Mouse (Mus musculus): ENCODE results near the gene Gng7. TPM values are rescaled to one million over a fixed set of nuclear protein-coding genes. Genes with fewer than 3 reads are reported as not detected.

Gng7 gene
- polyA plus RNA-seq, 1 experiment from 2014 or later = 6.7 TPM

DNA sequence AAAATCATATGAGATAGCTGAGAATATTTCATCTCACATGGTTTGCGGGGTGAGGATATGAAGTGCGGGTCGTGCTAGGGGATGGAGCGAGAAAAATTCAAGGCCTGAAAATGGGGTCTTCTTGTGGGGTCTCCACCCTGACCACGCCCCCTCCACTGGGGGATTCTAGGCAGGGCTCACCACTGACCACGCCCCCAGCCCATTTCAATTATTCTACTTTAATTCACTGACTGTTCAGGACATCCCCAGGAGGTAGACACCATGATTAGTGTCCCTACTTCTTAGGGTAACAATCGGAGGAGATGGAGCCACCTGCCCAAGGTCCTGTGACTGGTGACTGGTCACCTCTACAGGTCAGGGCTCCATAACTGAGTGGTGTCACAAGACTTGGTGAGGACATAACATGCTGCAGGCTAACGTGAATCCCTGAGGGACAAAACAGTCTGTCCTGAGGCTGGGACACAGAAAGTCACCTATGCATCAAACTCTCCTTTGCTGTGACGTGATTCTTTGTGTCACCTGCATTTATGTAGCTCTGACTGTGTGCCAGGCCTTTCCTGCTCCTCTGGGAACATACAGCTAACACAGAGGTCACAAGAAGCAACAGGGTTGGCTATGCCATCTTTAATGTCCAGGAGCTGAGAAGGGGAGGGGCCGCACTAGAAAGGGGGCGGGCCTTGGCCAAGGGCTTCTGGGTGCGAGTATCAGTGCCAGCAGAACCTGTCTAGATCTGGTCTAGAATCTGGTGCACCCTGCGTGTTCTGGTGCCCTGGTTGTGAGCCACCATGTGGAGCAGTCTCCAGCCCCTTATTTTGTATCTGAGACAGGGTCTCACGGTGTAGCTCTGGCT, 80.4 kb downstream of the Gng7 start:
- Histone ChIP-seq H3K9ac (replicated peaks; ENCODE audit: low read length) (no peak overlapping the region), H3K4me1 (ENCODE audit: insufficient read depth, low read length) (peaks cover 79% of the 10 kb centered on the region), H3K36me3 (ENCODE audit: insufficient read depth, low read length) (no peaks in the 10 kb centered on the region), H3K27me3 (ENCODE audit: insufficient read depth, low read length) (peaks cover 46% of the 10 kb centered on the region), H3K27ac (ENCODE audit: low read length) (no peak overlapping the region), H3K4me2 (replicated peaks; ENCODE audit: low read depth, low read length) (no peak overlapping the region), H3K9me3 (ENCODE audit: low read length) (no peaks in the 10 kb centered on the region), H3K4me3 (ENCODE audit: low read length) (no peak overlapping the region)
- ATAC-seq (ENCODE audit: low FRiP score, low TSS enrichment) = no peak
- 48% methylated on average over 14 of the region's 14 CpGs for WGBS

DNA sequence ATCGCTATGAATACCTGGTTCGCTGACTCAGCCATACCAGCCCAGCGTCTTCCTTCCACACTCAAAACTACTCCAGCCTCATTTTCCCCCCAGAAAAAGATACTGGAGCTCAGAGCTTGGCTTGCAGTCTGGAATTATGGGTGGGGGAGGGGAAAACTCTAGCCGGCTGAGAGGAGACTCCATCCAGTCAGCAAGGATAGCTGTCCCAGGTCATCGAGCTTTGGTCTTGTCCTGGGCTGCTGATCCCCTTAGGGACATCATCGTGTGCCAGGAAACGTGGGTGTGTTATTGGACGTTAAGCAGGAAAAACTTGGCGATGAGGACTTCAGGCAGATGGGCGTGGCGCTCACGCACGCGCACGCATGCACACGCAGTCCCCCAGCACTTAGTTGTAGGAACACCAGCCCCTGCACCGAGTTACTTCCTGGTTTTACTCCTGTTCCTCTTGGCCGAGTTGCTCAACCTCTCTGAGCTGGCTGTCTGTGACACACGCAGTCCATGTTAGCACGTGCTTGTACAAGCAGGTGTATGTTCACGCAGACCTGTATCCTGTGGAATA, 81.2 kb downstream of the Gng7 start:
- peaks cover 46% of the 10 kb centered on the region for H3K27me3 ChIP-seq (ENCODE audit: insufficient read depth, low read length)
- H3K9me3 ChIP-seq (ENCODE audit: low read length) = no peaks in the 10 kb centered on the region
- peaks cover 77% of the 10 kb centered on the region for H3K4me1 ChIP-seq (ENCODE audit: insufficient read depth, low read length)
- H3K9ac ChIP-seq (replicated peaks; ENCODE audit: low read length) = peak overlapping the region; percentile 18; the same call in 1 of the 2 replicates
- H3K36me3 ChIP-seq (ENCODE audit: insufficient read depth, low read length) = no peaks in the 10 kb centered on the region
- H3K27ac ChIP-seq (ENCODE audit: low read length) = no peak overlapping the region
- H3K4me2 ChIP-seq (replicated peaks; ENCODE audit: low read depth, low read length) = peak overlapping the region; percentile 93
- no peak for ATAC-seq (ENCODE audit: low FRiP score, low TSS enrichment)
- H3K4me3 ChIP-seq (ENCODE audit: low read length) = peak overlapping the region; percentile 23
- 2% methylated on average over 21 of the region's 21 CpGs for WGBS

DNA sequence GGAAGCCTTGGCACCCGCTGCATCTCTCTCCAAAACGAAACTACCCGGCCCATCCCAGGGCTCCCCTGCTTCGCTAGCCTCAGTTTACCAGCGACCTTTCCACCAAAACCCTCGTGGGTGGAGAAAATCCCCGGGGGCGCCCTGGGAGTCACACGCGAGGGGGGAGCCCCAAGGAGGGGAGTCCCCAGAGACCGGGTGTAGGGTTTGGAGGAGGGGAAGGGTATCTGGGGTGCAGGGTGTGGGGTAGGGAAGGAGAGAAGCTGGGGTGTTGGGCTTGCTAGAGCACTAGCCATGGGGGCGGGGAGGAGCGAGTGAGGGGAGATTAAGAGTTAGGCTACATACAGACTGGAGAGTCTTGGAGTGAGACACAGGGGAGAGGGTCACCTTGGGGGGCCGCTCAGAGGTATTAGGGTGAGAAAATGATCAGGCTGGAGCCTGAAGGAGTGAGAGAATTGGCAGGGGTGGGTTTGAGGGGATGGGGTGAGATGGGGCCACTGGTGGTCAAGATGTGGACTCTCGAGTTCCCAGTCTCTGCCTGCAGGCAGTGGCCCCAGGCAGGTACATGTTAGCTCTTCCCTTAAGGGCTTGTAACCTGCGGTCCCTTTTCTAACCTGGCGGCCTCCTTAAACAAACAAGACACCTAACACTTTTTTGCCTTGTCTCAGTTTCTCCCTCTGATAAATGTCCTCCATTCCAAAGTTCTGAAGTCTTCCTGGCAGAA, 81.9 kb downstream of the Gng7 start:
- no peaks in the 10 kb centered on the region for H3K9me3 ChIP-seq (ENCODE audit: low read length)
- peaks cover 46% of the 10 kb centered on the region for H3K27me3 ChIP-seq (ENCODE audit: insufficient read depth, low read length)
- peak overlapping the region; percentile 64 for H3K4me3 ChIP-seq (ENCODE audit: low read length)
- no peak overlapping the region for H3K27ac ChIP-seq (ENCODE audit: low read length)
- ATAC-seq (ENCODE audit: low FRiP score, low TSS enrichment) = no peak
- H3K4me2 ChIP-seq (replicated peaks; ENCODE audit: low read depth, low read length) = peak overlapping the region; percentile 93
- WGBS = 4% methylated on average over 17 of the region's 17 CpGs
- H3K4me1 ChIP-seq (ENCODE audit: insufficient read depth, low read length) = peaks cover 72% of the 10 kb centered on the region
- no peaks in the 10 kb centered on the region for H3K36me3 ChIP-seq (ENCODE audit: insufficient read depth, low read length)
- H3K9ac ChIP-seq (replicated peaks; ENCODE audit: low read length) = peak overlapping the region; percentile 52

DNA sequence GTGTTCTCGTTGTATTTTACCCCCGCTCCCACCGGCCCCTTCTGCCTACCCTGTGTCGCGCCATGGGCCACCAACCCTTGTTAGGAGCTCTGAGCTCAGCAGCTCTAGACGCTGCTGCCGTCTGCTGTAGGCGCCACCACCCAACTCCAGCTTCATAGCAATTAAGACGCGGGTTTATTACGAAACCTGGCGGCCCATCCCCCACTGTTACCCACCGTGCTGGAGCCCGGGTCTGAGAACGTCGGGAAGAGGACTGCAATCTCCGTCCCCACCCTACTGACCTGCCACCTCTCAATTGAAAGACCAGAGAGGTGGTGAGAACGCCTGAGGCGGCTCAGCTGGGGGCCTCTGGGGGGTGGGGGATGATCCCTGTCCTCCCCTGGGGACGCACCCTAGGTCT, 82.5 kb downstream of the Gng7 start:
- Histone ChIP-seq H3K4me1 (ENCODE audit: insufficient read depth, low read length) (peaks cover 66% of the 10 kb centered on the region), H3K9ac (replicated peaks; ENCODE audit: low read length) (peak overlapping the region; percentile 52), H3K27ac (ENCODE audit: low read length) (no peak overlapping the region), H3K9me3 (ENCODE audit: low read length) (no peaks in the 10 kb centered on the region), H3K36me3 (ENCODE audit: insufficient read depth, low read length) (no peaks in the 10 kb centered on the region), H3K4me2 (replicated peaks; ENCODE audit: low read depth, low read length) (peak overlapping the region; percentile 93), H3K27me3 (ENCODE audit: insufficient read depth, low read length) (peaks cover 46% of the 10 kb centered on the region), H3K4me3 (ENCODE audit: low read length) (peak overlapping the region; percentile 64)
- no peak for ATAC-seq (ENCODE audit: low FRiP score, low TSS enrichment)
- under 1% methylated on average over 20 of the region's 20 CpGs for WGBS

DNA sequence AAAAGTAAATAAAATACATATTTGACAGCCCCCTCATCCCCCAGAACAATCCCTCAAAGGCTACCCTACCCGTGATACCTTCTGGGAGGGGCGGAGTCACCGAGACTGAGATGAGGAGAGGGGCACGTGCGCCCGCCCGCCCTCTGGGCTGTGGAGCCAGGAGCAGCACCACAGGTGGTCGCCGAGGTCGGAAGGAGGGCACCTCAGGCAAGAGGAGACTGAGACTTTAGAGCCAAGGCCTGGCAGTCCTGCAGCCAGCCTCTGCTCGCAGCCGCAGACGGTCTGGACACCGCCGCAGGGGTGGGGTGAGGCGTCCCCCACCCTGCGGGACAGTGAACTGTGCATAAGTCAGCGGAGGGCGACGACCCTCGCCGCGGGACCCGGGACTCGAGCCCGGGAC, 83.0 kb downstream of the Gng7 start:
- Histone ChIP-seq H3K36me3 (ENCODE audit: insufficient read depth, low read length) (no peaks in the 10 kb centered on the region), H3K27ac (ENCODE audit: low read length) (no peak overlapping the region), H3K27me3 (ENCODE audit: insufficient read depth, low read length) (peaks cover 46% of the 10 kb centered on the region), H3K9ac (replicated peaks; ENCODE audit: low read length) (peak overlapping the region; percentile 57), H3K4me1 (ENCODE audit: insufficient read depth, low read length) (peaks cover 60% of the 10 kb centered on the region), H3K9me3 (ENCODE audit: low read length) (no peaks in the 10 kb centered on the region), H3K4me2 (replicated peaks; ENCODE audit: low read depth, low read length) (peak overlapping the region; percentile 93), H3K4me3 (ENCODE audit: low read length) (peak overlapping the region; percentile 64)
- WGBS = 2% methylated on average over 26 of the region's 26 CpGs
- ATAC-seq (ENCODE audit: low FRiP score, low TSS enrichment) = no peak

DNA sequence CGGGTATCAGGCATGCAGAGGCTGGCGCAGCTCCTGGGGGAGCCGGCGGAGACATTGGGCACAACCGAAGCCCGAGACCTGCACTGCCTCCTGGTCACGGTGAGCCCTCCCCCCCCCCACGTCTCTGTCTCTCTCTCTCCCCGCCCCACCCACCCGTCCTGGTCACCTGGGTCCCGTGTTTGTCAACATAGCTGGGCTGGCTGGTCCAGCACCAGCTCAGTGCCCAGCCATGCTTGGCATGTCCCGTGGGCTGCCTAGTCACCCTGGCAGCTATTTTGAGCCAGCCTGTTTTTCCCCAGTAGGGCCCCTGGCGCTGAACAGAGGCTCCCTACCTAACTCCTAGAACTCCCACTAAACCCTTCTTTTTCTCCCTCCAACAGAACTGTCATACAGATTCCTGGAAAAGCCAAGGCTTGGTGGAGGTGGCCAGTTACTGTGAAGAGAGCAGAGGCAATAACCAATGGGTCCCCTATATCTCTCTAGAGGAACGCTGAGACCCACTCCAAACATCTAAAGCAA, 83.5 kb downstream of the Gng7 start:
- Histone ChIP-seq H3K4me1 (ENCODE audit: insufficient read depth, low read length) (peaks cover 56% of the 10 kb centered on the region), H3K27ac (ENCODE audit: low read length) (no peak overlapping the region), H3K27me3 (ENCODE audit: insufficient read depth, low read length) (peaks cover 46% of the 10 kb centered on the region), H3K9me3 (ENCODE audit: low read length) (no peaks in the 10 kb centered on the region), H3K4me3 (ENCODE audit: low read length) (peak overlapping the region; percentile 64), H3K4me2 (replicated peaks; ENCODE audit: low read depth, low read length) (peak overlapping the region; percentile 93), H3K9ac (replicated peaks; ENCODE audit: low read length) (peak overlapping the region; percentile 81), H3K36me3 (ENCODE audit: insufficient read depth, low read length) (no peaks in the 10 kb centered on the region)
- 7% methylated on average over 11 of the region's 14 CpGs for WGBS
- no peak for ATAC-seq (ENCODE audit: low FRiP score, low TSS enrichment)

DNA sequence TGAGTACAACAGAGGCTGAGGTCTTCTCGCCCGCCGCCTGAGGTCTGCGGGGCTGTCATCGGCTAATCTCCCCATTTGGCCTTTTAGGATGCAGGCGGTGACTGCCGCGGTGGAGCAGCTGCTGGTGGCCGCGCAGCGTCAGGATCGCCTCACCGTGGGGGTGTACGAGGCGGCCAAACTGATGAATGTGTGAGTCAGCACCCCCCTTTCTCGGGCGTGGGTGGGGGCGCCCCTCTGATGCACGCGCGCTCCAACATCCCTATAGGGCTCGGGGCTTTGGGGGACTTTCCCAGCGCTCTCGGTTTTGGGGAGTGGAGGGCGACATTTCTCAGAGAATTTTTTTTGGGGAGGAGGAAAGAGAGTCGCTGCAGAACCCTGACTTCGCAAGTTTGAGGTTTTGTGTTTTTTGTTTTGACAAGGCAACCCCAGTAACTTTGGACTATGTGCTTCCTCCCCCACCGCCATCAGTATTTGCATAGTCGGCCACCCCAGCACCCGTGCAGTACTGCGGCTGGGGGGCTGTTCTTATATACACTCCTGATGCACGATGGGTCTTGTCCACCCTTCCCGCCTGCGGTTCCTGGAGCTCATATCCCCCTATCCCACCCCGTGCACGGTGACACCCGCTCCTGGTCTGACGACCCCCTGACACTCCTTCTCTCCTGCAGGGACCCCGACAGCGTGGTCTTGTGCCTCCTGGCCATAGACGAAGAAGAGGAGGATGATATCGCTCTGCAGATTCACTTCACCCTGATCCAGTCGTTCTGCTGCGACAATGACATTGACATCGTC, 84.2 kb downstream of the Gng7 start:
- peaks cover 44% of the 10 kb centered on the region for H3K27me3 ChIP-seq (ENCODE audit: insufficient read depth, low read length)
- under 1% methylated on average over 45 of the region's 45 CpGs for WGBS
- ATAC-seq (ENCODE audit: low FRiP score, low TSS enrichment) = no peak

DNA sequence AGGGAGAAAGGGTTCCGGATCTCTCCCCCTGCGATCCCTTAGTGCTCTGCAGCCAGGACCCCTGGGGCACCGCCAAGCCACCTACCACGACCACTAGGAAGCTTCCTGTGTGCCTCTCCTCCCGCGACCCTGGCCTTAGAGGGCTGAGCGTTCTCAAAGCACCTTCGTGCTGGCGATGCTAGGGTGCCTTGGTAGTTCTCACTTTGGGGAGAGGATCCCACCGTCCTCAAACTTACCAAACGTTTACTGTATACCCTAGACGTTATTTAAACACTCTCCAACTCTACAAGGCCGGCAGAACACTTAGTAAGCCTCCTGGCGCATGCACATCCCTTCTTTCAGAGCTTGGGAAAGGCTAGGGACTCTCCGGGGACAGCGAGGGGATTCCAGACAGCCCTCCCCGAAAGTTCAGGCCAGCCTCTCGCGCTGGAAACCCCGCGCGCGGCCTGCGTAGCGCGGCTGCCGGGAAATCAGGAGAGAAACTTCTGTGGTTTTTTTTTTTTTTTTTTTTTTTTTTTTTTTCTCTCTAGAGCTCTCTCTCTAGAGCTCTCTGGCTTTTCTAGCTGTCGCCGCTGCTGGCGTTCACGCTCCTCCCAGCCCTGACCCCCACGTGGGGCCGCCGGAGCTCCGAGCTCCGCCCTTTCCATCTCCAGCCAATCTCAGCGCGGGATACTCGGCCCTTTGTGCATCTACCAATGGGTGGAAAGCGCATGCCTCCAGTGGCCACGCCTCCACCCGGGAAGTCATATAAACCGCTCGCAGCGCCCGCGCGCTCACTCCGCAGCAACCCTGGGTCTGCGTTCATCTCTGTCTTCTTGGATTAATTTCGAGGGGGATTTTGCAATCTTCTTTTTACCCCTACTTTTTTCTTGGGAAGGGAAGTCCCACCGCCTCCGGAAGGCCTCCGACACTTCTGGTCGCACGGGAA, 85.2 kb downstream of the Gng7 start, which contains the start of gene Gadd45b:
Gadd45b (plus strand) TSS at position 775 of the 928 bp plus-strand sequence.
- Histone ChIP-seq H3K4me2 (replicated peaks; ENCODE audit: low read depth, low read length) (peak within 1 kb of the TSS; percentile 93), H3K9ac (replicated peaks; ENCODE audit: low read length) (peak within 1 kb of the TSS; percentile 81), H3K36me3 (ENCODE audit: insufficient read depth, low read length) (no peaks in the 10 kb centered on the region), H3K4me1 (ENCODE audit: insufficient read depth, low read length) (peaks cover 47% of the 10 kb centered on the region), H3K27me3 (ENCODE audit: insufficient read depth, low read length) (peaks cover 41% of the 10 kb centered on the region), H3K4me3 (ENCODE audit: low read length) (peak within 1 kb of the TSS; percentile 64), H3K9me3 (ENCODE audit: low read length) (no peaks in the 10 kb centered on the region), H3K27ac (ENCODE audit: low read length) (peak within 1 kb of the TSS; percentile 90)
- under 1% methylated on average over 56 of the region's 56 CpGs for WGBS
- ATAC-seq (ENCODE audit: low FRiP score, low TSS enrichment) = peak; percentile 88

More for the DNA sequence above, 84.2 kb downstream of the Gng7 start:
- Histone ChIP-seq H3K4me1 (ENCODE audit: insufficient read depth, low read length) (peaks cover 49% of the 10 kb centered on the region), H3K4me3 (ENCODE audit: low read length) (peak overlapping the region; percentile 64), H3K9ac (replicated peaks; ENCODE audit: low read length) (peak overlapping the region; percentile 81), H3K27ac (ENCODE audit: low read length) (0 out of 2 replicates have a peak overlapping the region, but pooled peaks have one; percentile 17), H3K4me2 (replicated peaks; ENCODE audit: low read depth, low read length) (peak overlapping the region; percentile 93), H3K36me3 (ENCODE audit: insufficient read depth, low read length) (no peaks in the 10 kb centered on the region), H3K9me3 (ENCODE audit: low read length) (no peaks in the 10 kb centered on the region)
